Mouse (Mus musculus) heart, adult 18-20 months (tissue): ENCODE results near the gene Klhl28. TPM values are rescaled to one million over a fixed set of nuclear protein-coding genes. Genes with fewer than 3 reads are reported as not detected.

ENCODE experiments used
- total RNA-seq, 2 experiments: library from RNA; stranded (reverse); gene quantifications; 2 replicates each; pipeline ENCODE4 v1.2.3; 2021

Gene Klhl28
- total RNA-seq, 2 experiments from 2014 or later, result 12.7 to 12.9 TPM

Other genes with a start within 250 kb of the Klhl28 start
- gene Gm527, start 47.6 kb downstream of the Klhl28 start, total RNA-seq, result 1 to 10 TPM; 1.6 to 3.4 TPM
- gene Togaram1, start 270 bp upstream of the Klhl28 start, total RNA-seq, result 1 to 10 TPM; 7.9 to 8.4 TPM
- 10 to 100 TPM; 12.2 TPM for gene Prpf39, start 70.8 kb upstream of the Klhl28 start, total RNA-seq
- 100 to 1,000 TPM; 261 to 263 TPM for gene Fkbp3, start 108.5 kb upstream of the Klhl28 start, total RNA-seq
- gene Fancm, start 110.1 kb upstream of the Klhl28 start, total RNA-seq, result 1 to 10 TPM; 2.7 to 5.0 TPM
- gene Mis18bp1, start 207.1 kb upstream of the Klhl28 start, total RNA-seq, result under 1 TPM; 0.12 to 0.49 TPM